Mouse (Mus musculus): ENCODE results near the gene A930033H14Rik.

GRCm38 (mm10) chr10:69223232-69223631, 10.3 kb upstream of the A930033H14Rik start:
- TF ChIP-seq CTCF (conservative IDR thresholded peaks at IDR 0.05; ENCODE audit: insufficient read depth, insufficient read length, low read depth, low read length): no peak
- no peak for TF ChIP-seq POLR2A (IDR thresholded peaks at IDR 0.05; ENCODE audit: low read depth, low read length)
